Mouse (Mus musculus): ENCODE data around the gene Rgs7bp.

Gene Rgs7bp

DNA sequence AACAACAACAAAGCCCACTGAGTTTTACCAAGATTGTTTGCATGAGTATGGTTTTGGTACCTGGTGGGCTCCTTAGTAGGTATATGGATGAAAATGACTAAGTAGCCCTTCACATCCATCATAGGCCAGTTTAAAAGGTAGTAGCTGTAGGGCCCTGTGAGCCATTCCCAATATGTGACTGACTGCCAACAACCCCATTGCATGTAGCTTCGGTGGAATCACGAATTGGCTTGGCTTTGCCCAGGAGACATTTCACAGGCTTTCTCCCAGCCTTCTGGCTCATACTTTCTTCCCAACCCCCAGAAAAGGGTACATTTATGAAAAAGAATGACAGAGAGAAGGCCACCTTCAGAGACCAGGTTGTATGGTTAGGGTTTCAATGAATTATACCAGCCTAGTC, 45.8 kb downstream of the Rgs7bp start:
- no peak for DNase-seq (ENCODE audit: low spot score)

DNA sequence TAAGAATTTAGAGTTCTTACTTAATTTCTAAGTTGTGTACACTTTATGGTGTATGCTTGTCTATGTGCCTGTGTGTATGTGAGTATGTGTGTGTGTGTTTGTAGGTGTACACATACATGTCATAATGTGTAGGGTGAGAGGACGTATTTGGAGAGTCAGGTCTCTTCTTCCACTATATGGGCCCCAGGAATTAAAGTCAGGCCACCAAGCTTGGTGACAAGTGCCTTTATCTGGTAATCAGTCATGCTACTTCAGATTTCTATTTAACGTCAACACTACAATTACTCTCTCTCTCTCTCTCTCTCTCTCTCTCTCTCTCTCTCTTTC, 51.9 kb downstream of the Rgs7bp start:
- no peak for DNase-seq (ENCODE audit: low spot score)

DNA sequence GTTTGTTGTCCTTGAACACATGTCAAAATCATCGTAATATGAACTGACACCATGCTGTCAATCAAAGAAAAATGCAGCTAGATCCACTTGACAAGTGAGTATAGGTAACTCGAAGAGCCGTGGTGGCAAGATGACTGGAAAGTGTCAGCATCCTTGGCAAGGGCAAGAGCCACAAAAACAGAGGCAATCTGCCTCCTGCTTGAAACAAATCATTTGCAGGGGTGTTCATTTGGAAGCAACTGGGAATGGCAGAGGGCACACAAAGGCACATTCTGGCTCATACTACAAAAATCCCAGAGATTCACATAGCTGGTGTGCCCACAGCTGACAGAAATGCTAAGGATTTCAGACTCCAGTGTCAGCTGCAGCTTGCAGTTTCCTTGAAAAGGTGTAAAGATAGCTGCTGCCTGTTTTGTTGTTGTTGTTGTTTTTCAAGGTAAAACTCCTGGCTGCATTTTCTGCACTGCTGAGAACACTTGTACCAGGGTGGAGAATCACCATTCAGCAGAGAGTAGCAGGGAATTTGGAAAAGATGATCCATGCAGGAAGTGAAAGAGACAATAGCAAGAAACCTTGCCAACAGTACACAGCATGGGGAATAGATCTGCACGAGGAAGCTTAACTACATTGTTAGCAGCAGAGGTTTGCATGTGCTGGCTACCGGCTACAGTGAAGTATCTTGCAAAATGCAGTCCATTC, 52.4 kb downstream of the Rgs7bp start:
- DNase-seq (ENCODE audit: low spot score): no peak

DNA sequence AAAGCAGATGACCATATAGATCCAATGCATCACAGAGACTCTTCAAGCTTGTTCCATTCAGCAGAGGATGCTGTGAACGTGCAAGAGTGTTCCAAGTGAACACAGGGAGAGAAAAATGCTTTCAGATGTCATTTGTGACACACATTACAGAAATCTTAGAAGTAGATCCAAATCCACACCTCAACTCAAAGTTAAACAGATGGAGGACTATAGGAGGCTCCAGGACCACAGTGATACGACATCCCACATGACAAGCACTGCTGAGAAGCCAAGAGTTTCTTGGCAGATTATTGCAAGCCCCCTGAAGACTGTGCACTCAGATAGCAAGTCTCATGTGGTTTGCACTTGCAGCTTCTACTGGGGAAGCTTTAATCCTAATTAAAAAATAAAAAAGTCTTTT, 53.0 kb downstream of the Rgs7bp start:
- no peak for DNase-seq (ENCODE audit: low spot score)

DNA sequence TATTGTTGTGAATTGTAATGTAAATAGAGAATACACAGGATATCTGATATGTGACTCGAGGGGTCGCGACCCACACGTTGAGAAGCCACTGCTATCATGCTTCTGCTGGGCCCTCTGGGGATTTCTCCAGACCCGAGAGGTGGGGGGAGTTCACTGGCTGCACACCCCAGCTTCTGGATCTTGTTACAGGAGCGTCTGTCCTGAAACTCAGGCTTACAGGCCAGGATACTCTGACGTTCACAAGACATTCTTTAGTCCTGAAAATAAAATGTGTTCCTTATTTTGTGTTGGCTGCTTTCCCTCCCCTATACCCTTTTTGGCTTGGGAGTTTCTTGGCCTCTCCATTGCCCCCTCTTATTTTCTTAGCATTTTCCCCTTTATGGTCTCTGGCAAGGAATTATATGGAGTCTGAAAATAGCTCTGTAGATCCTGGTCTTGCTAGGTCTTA, 65.9 kb downstream of the Rgs7bp start:
- no peak for DNase-seq (ENCODE audit: low spot score)

DNA sequence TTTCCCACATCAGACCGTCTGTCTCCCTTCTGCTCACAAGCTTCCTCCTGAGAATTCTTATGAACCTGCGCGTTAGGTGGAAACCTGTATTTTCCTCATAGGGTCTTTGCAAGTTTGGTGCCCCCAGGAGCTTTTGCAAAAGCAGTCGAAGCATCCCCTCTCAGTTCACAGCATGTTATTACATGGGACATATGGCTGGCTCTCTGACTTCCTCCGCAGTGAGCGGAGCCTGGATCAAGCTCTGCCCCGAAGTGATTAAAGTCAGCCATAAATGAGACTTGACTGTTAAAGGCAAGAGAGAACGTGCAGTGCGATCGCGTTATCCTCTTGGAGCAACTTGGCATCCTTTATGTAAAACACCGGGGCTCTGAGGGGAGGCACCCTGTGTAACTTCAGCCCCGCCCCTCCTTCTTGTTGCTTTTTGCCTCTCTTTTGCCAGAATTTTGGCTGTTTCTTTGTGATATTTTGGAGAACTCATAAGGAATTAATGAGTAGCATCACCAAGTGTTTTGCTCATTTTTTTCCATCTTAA, 66.7 kb downstream of the Rgs7bp start:
- no peak for DNase-seq (ENCODE audit: low spot score)

DNA sequence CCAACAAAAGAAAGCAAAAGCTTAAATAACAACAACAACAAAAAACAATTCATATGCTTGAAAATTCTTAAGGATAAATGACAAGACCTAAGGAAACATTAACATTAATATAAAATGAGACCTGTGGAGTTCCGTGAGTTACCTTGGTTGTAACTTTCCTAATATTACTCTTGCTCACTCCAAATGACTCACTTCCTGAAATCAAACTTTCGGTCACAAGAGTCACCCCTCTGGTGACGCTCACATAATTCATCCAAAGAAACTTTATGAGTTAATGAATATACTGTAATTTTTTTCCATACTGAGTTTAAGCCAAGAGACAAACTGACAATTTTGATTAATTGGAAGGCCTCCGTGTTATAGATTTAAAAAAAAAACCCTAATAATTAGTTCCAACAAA, 69.0 kb downstream of the Rgs7bp start:
- no peak for DNase-seq (ENCODE audit: low spot score)

DNA sequence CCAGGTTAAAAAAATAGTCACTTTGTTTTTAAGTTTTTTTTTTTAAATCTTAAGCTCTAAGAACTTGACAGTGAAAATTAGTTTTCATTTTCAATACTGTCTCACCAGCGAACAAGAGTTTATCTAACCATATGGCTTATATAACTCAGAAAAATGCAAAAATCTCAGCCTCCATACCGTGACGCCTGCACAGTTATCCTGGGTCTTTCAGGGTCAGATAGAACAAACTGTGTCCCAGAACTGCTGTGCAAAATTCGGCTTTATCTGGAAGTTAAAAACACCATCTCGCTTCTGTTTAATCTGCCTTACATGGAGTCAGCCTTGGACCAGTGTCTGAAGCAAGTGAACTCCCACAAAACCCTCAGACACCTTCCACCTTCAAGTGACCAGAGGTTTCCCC, 70.7 kb downstream of the Rgs7bp start:
- no peak for DNase-seq (ENCODE audit: low spot score)

DNA sequence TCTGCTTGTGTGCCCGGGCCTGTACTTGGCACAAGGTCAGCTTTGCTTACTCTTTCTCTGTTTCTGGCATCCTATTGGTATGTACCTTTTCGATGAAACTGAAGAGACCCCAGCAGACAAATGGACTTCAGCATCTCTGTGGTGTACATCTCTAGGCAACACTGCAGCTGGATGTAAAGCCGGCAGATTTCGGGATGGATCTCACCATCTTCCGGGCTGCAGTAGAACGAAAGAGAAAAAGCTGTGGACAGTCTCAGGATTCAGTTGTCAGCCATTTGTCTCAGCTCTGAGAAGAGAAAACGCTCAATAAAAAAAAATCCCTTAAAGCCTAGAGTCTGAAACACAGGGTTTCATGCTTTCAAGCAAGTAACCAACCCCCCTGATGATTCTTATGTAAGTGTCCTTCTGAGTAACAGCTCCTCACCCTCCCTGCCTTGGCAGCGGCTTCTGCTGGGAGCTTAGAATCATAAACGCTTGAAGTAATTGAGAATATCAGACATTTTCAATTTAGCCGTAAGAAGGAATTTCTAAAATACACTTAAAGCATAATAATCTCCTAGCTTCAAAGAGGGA, 71.9 kb downstream of the Rgs7bp start:
- no peak for DNase-seq (ENCODE audit: low spot score)

DNA sequence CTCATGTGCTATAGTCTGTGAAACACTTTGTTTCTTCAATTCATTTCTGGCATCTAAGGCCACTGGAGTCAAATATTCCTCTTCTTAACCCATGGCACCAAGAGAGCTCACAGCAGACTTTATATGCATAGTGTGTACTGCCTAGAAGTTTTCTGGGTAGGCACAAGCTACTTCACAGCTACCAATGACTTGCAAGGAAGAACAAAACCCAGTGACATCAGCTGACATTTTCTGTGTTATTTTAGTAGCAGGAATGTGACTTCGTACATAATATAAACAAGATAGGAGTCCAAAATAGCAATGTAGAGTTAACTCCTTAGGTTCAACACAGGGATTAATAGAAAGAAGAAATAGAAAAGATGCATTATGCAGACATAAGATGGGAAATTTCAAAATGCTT, 76.6 kb downstream of the Rgs7bp start:
- DNase-seq (ENCODE audit: low spot score): no peak

DNA sequence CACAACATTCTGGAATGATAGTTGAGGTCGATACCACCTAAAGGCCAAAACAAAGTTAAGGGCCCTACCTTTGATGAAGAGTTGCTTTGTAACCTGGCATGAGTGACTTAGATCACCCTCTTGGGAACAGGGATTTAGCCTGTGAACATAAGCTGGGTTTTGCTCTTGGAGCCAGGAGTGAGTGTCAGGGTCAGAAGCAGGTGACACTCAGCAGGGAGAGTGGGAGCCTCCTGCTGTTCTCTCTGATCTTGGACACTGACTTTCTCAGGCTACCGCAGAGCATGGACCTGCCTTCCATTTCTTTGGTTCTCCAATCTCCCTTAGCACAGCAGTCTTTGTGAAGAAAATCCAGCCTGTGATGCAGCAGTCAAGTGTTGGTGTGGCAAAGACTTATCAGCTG, 87.2 kb downstream of the Rgs7bp start:
- DNase-seq (ENCODE audit: low spot score): no peak

DNA sequence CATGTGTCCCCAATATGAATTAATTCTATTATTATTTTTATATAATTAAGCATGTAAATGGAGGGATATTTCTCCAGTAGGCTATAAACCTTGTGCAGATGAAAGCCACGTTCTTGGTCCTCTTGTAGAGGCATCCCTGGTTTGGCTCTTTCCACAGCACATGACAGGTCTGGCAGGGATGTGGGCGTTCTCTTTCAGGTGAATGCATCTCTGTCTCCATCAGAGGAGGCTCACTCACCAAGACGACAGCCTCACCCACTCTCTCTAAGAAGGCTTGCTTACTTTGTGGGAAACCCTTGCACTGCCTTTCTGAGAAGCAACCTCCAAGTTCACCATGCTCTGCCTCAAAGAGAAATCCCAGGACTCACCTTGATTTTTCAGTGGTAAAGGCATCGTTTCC, 91.0 kb downstream of the Rgs7bp start:
- DNase-seq (ENCODE audit: low spot score): no peak

DNA sequence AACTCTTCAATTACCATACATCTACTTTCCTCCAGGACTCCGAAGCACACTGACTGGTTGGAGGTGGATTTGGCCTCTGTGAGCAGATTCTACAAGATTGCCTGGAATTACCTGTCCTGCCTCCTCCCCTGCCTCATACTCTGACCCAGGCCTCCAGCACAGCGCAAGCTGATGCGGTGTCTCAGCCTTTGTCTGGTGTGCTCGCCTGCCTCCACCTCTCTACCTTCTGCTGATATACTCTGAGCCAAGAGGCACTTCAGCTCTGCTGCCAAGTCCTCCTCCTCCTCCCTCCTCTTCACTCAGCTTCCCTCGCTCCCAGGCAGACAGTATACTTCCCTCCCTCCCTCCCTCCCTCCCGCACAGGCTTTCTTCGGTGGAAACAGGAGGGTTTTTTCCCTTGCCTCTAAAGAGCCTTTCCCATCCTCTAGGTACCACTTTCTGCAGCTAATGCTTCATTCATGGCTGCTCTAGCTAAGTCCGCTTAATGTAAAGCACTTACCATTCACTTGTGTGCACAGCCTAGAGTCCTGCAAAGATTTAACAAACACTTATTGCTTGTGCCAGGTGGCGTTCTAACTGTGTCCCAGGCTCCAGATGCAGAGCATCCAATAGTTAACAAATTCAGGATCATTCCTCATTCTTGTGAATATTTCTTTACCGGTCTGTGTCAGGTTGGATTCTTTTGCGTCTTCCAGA, 91.9 kb downstream of the Rgs7bp start:
- DNase-seq (ENCODE audit: low spot score): no peak

DNA sequence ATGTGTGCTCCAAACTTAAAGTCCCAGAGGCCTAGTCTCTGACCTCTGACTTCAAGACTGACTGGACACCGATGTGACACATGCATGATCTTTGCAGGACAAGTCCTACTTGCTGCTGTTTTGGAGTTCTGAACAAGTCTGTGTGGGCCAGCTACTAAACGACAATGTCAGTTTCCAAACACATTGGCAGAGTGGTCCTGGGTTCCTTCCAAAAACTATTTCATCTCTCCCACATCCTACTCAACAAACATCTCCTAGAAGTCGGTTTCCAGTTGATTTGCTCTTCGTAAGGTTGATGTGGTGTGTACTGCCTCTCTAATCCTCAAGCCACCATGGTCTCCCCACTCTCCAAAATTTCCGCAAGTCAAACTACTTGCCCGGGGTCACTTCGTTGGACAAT, 92.6 kb downstream of the Rgs7bp start:
- DNase-seq (ENCODE audit: low spot score): no peak

DNA sequence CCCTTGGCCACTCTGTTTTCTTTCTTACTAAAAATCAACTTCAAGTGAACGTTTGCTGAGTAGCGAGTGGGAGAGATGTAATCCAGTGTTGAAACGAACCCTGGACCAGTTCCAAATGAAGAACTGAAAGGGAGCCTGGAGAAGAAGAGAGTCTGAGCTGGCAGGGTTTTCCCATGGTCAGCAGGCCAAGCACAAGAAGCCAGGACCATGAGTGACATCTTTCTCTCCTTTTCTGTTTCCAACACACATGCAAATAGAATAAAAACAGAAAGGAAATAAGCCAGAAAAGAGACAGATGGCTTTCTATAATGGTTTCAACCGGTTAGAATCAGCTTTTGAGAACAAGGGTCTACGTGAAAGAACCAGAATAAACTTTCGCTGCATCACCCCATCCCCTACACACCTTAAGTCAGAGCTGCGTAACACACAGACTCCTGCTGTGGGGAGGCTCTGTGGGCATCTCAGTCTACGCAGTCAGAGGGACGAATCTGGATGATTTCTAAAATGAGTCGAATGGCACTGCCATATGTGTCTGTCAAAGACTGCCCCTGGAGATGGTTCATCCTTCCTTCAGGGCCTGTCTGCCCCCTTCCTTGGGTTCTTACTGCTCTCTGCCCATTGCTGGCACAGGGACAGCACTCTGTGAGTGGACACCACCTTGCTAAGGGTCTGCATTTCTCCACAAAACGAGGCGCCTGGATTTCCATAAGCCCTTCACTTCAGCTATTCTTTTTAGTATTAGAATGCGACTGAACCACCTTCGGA, 93.6 kb downstream of the Rgs7bp start:
- DNase-seq (ENCODE audit: low spot score): no peak

DNA sequence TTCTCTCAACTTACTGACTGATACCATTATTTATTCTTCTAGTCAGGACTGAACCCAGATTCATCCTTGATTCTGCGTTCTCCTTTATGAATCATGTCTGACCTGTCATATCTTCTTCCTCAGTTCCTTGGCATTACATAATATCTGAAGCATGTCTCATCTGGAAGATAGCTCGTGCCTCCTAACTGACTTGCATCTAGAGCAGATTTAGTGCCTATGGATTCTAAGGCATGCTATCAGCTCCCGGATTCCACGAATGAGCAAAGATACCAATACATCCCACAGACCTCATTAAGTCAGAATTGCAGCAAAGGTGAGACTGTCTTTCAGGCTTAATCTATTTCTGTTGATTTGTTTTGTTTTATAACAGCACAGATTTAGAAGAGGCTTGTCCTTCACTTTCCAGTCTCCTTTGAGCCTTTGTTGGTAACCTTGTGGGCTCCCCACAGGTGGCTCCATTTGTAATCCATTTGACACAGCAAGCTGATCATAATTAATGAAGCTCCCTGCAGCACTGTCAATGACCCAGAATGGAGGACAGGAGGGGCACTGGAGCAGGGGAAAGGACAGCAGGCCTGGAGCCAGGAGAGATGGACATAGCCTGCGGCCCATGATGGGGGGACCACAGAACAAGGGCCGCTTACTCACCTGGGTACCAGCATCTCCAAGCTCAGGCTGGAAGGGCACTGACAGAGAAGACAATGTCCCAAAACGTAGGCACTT, 94.4 kb downstream of the Rgs7bp start:
- no peak for DNase-seq (ENCODE audit: low spot score)

DNA sequence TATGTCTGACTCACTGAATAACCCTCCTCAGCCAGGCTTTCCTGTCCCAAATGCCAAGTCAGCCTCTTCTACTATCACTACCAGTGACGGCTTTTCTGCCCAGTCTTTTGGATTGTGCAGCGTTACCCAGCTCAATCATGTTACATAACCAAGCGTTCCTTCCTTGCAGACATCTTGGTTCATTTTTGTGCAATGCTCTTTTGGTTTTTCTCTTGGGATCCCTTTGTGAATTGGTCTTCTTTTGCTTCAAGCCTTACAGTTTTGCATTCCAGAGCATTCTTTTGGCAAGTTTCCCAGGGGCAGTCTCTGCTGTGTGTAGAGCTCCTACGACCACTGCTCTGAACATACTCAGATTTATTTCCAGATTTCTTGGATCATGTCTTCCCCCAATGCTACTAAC, 95.0 kb downstream of the Rgs7bp start:
- no peak for DNase-seq (ENCODE audit: low spot score)

DNA sequence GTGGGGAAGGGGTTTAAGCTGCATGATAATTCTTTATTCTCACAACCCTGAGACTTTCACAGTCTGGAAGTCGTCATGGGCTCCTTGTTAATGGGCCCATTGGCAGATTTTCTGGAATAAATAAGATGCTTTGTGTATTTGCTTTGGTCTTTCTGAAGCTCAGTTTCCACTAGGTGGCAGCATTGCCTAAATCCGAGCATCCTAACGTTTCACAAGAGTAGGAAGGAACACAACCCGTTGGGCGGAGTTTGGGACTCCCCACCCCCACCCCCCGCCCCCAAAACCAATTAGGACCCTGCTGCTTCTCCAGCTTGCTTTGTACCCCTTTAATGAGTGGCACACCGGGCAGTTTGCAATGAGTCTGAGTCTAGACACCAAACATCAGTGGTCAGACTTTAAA, 106.8 kb downstream of the Rgs7bp start:
- DNase-seq (ENCODE audit: low spot score): peak; percentile 40

DNA sequence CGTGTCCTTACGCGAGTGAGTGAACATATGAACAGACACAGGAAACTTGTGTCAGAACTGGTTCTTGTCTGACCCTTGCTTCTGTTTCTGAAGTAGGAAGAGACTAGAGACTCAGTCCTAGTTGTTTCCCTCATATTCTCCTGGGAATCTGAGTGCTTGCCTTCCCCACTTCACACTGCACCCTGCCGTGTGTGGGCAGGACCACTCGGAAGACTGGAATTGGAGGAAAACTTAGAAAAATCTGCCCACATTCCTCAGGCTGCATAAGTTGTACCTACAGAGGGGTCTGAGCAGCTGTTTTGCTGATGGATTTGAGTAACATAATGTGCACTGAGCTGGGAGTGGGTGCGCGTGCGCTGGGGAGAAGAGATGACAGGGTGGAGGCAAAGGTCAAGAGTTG, 114.2 kb downstream of the Rgs7bp start:
- no peak for DNase-seq (ENCODE audit: low spot score)

DNA sequence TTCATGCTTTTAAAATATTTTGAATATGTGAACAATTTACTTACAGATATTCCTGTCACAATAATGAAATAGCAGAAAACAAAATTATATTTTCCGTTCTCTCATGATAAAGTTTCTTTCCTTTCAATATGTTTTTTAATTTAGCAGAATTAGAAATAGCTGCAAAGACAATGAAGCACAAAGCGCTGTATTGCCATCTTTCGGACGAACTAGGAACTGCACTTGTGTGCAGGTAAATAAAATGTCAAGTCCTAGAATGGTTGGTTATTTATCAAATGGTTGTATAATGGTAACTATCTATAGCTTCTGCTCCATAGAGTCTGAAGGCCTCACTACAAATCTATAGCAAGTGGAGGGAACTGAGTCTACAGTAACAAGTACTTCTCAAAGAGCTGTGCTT, 114.9 kb downstream of the Rgs7bp start:
- DNase-seq (ENCODE audit: low spot score): no peak

DNA sequence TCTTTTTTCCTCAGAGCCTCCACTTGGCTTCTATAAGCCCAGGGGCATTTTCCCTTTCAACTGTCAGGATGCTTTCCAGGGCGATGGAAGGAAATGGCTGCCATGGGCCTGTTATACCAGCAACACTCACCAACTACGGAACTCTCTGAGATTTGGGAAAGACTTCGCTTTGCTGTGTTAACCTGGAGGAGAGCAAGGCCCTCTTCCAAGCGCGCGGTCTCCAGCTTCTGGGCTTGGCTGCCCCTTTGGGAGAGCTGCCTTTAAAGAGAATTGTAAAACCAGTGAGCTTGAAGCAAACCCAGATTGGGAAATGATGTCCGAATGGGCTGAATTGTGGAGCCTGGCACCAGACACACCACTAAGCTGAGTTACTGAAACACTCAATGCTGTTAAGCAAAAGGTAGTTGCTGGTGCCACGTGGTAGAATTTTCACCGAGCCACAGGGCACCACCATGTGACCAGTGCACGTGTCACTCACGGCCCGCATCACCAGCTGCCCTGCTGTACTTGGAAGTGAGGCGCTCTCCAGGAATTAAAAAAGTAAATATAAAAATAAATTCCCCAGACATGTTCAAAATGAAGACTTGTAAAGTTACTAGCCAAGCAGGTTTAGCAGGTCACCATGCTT, 115.7 kb downstream of the Rgs7bp start:
- no peak for DNase-seq (ENCODE audit: low spot score)

DNA sequence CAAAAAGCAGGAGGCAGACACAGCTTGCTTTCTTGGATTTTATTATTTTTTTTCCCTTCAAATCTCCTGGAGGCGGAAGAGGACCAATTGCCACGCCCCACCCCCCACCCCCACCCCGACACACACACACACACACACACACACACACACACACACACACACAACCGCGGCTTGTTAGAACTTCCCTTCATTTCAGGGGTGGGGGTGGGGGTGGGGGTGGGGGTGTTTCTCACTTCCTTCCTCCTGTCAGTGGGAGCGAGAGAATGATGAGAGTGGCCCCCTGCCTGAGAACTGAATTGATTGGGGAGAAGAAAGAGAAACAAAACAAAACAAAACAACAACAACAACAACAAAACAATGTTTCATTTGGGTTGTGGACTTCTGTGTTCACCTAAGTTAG, 117.0 kb downstream of the Rgs7bp start:
- DNase-seq (ENCODE audit: low spot score): no peak
